Mouse (Mus musculus): ENCODE data around the gene Hvcn1.

- TF ChIP-seq CTCF (IDR thresholded peaks at IDR 0.05; ENCODE audit: low read depth, low read length) (no peak), GATA2 (IDR thresholded peaks at IDR 0.05; ENCODE audit: borderline replicate concordance, low read depth, low read length) (no peak), GATA1 (IDR thresholded peaks at IDR 0.05; ENCODE audit: borderline replicate concordance, low read length) (no peak), POLR2AphosphoS5 (IDR thresholded peaks at IDR 0.05; ENCODE audit: insufficient replicate concordance, low read depth, low read length) (no peak)
Observed at GRCm38 (mm10) chr5:122221085-122221484, 14.5 kb downstream of the Hvcn1 start.
